Mouse (Mus musculus) MEL (cell line): ENCODE results near the gene Gm3448. TPM values are rescaled to one million over a fixed set of nuclear protein-coding genes. Genes with fewer than 3 reads are reported as not detected.
A peak's percentile ranks its signal among the peaks of the same experiment; 100 is the strongest.

Experiments used
- DNase-seq: peaks from one replicate; pipeline ENCODE4 v3.0.0; 2011; ENCODE audit warnings: low read depth, low spot score
- H3K27ac ChIP-seq: 2 replicates; pipeline ENCODE4 v1.5.1; 2012; ENCODE audit warnings: low read depth, mild to moderate bottlenecking, control low read depth, low read length, moderate library complexity; ENCODE audit not compliant: control insufficient read depth
- H3K27me3 ChIP-seq, 2 experiments: fragments of 150-350 bp in 1 of 2; sonication (generic) in 1 of 2; 2 replicates each; pipeline ENCODE4 v1.6.1; 2012; ENCODE audit warnings: low read length in 2 of 2, mild to moderate bottlenecking in 2 of 2, improper control_type of control experiment in 1 of 2, moderate library complexity in 1 of 2; ENCODE audit not compliant: insufficient read depth in 2 of 2, control insufficient read depth in 1 of 2
- H3K36me3 ChIP-seq, 2 experiments: 2 replicates each; pipeline ENCODE4 v1.6.1; 2012 to 2014; ENCODE audit warnings: low read length in 2 of 2, improper control_type of control experiment in 1 of 2, inconsistent platforms in 1 of 2, mild to moderate bottlenecking in 1 of 2; ENCODE audit not compliant: insufficient read depth in 2 of 2, control insufficient read depth in 1 of 2
- H3K4me1 ChIP-seq, 2 experiments: fragments of 150-350 bp in 1 of 2; sonication (generic) in 1 of 2; 2 replicates each; pipeline ENCODE4 v1.6.1; 2012; ENCODE audit warnings: low read length in 2 of 2, improper control_type of control experiment in 1 of 2, mild to moderate bottlenecking in 1 of 2; ENCODE audit not compliant: insufficient read depth in 2 of 2, control insufficient read depth in 1 of 2
- H3K4me3 ChIP-seq, 2 experiments: fragments of 150-350 bp in 1 of 2; sonication (generic) in 1 of 2; 2 replicates each; pipeline ENCODE4 v1.5.1; 2012; ENCODE audit warnings: low read depth in 2 of 2, low read length in 2 of 2, mild to moderate bottlenecking in 2 of 2, moderate library complexity in 2 of 2, control low read depth in 1 of 2, improper control_type of control experiment in 1 of 2; ENCODE audit not compliant: control insufficient read depth in 1 of 2, insufficient read depth in 1 of 2
- H3K79me2 ChIP-seq: 2 replicates; pipeline ENCODE4 v1.6.1; 2012; ENCODE audit warnings: mild to moderate bottlenecking, low read length, moderate library complexity; ENCODE audit not compliant: control insufficient read depth, poor library complexity, insufficient read depth
- H3K9ac ChIP-seq: 2 replicates; pipeline ENCODE4 v1.6.1; 2012; ENCODE audit warnings: low read depth, mild to moderate bottlenecking, control low read depth, low read length, moderate library complexity; ENCODE audit not compliant: control insufficient read depth, poor library complexity, severe bottlenecking
- H3K9me3 ChIP-seq: fragments of 150-350 bp; sonication (generic); replicated peaks from 2 replicates; pipeline ENCODE4 v1.6.1; 2012; ENCODE audit warnings: mild to moderate bottlenecking, low read length, improper control_type of control experiment, moderate library complexity; ENCODE audit not compliant: insufficient read depth
- BHLHE40 ChIP-seq: IDR thresholded peaks from 2 replicates; pipeline ENCODE4 v1.6.1; 2012; ENCODE audit warnings: low read depth, mild to moderate bottlenecking, inconsistent platforms, low read length, improper control_type of control experiment, borderline replicate concordance
- CHD1 ChIP-seq: IDR thresholded peaks from 2 replicates; pipeline ENCODE4 v1.6.1; 2012; ENCODE audit warnings: low read depth, mild to moderate bottlenecking, inconsistent platforms, low read length, improper control_type of control experiment
- CTCF ChIP-seq, 3 experiments: IDR thresholded peaks in 2 of 3; conservative IDR thresholded peaks in 1 of 3; 2 replicates each; pipeline ENCODE4 v1.5.1; 2011 to 2012; ENCODE audit warnings: low read length in 3 of 3, low read depth in 2 of 3, mild to moderate bottlenecking in 2 of 3, improper control_type of control experiment in 1 of 3, inconsistent platforms in 1 of 3, mixed read lengths in 1 of 3, moderate library complexity in 1 of 3; ENCODE audit not compliant: control insufficient read depth in 1 of 3, insufficient read depth in 1 of 3, poor library complexity in 1 of 3, severe bottlenecking in 1 of 3
- GABPA ChIP-seq: IDR thresholded peaks from 2 replicates; pipeline ENCODE4 v1.6.1; 2012; ENCODE audit warnings: low read depth, mild to moderate bottlenecking, inconsistent platforms, low read length, improper control_type of control experiment, moderate library complexity
- GATA1 ChIP-seq: IDR thresholded peaks from 2 replicates; pipeline ENCODE4 v1.6.1; 2011; ENCODE audit warnings: low read depth, low read length, improper control_type of control experiment
- HCFC1 ChIP-seq: IDR thresholded peaks from 2 replicates; pipeline ENCODE4 v1.6.1; 2012; ENCODE audit warnings: low read depth, mild to moderate bottlenecking, inconsistent platforms, low read length, improper control_type of control experiment, moderate library complexity
- JUND ChIP-seq: IDR thresholded peaks from 2 replicates; pipeline ENCODE4 v1.6.1; 2011; ENCODE audit warnings: low read depth, mild to moderate bottlenecking, improper control_type of control experiment, low read length
- KAT2A ChIP-seq: conservative IDR thresholded peaks from 2 replicates; pipeline ENCODE4 v1.6.1; 2012; ENCODE audit warnings: low read depth, low read length, improper control_type of control experiment, inconsistent platforms
- MAX ChIP-seq: IDR thresholded peaks from 2 replicates; pipeline ENCODE4 v1.6.1; 2011; ENCODE audit warnings: low read length, improper control_type of control experiment
- MAZ ChIP-seq: IDR thresholded peaks from 2 replicates; pipeline ENCODE4 v1.6.1; 2012; ENCODE audit warnings: low read depth, mild to moderate bottlenecking, inconsistent platforms, low read length, improper control_type of control experiment
- MEF2A ChIP-seq: IDR thresholded peaks from 2 replicates; pipeline ENCODE4 v1.6.1; 2014; ENCODE audit warnings: low read depth, mild to moderate bottlenecking, inconsistent platforms, low read length, improper control_type of control experiment; ENCODE audit not compliant: poor library complexity, insufficient replicate concordance, severe bottlenecking; ENCODE audit errors: extremely low read depth
- MXI1 ChIP-seq: IDR thresholded peaks from 2 replicates; pipeline ENCODE4 v1.6.1; 2011; ENCODE audit warnings: mild to moderate bottlenecking, low read depth, low read length, improper control_type of control experiment
- MYC ChIP-seq: IDR thresholded peaks from 2 replicates; pipeline ENCODE4 v1.6.1; 2011; ENCODE audit warnings: low read depth, mild to moderate bottlenecking, low read length, improper control_type of control experiment, moderate library complexity
- NELFE ChIP-seq: IDR thresholded peaks from 2 replicates; pipeline ENCODE4 v1.6.1; 2011; ENCODE audit warnings: low read depth, low read length, improper control_type of control experiment
- POLR2A ChIP-seq, 2 experiments: IDR thresholded peaks; 2 replicates each; pipeline ENCODE4 v1.6.1; 2011 to 2012; ENCODE audit warnings: low read length in 2 of 2, mild to moderate bottlenecking in 2 of 2, control low read depth in 1 of 2, improper control_type of control experiment in 1 of 2, low read depth in 1 of 2, moderate library complexity in 1 of 2; ENCODE audit not compliant: control insufficient read depth in 1 of 2, insufficient read depth in 1 of 2, poor library complexity in 1 of 2
- RAD21 ChIP-seq: IDR thresholded peaks from 2 replicates; pipeline ENCODE4 v1.6.1; 2011; ENCODE audit warnings: mild to moderate bottlenecking, low read depth, low read length, improper control_type of control experiment
- RCOR1 ChIP-seq: IDR thresholded peaks from 2 replicates; pipeline ENCODE4 v1.6.1; 2012; ENCODE audit warnings: low read depth, mild to moderate bottlenecking, inconsistent platforms, low read length, improper control_type of control experiment
- SIN3A ChIP-seq: IDR thresholded peaks from 2 replicates; pipeline ENCODE4 v1.6.1; 2012; ENCODE audit warnings: low read length, improper control_type of control experiment, inconsistent platforms
- SMC3 ChIP-seq: IDR thresholded peaks from 2 replicates; pipeline ENCODE4 v1.6.1; 2011; ENCODE audit warnings: low read depth, low read length, improper control_type of control experiment
- TAL1 ChIP-seq: IDR thresholded peaks from 2 replicates; pipeline ENCODE4 v1.6.1; 2012; ENCODE audit warnings: mild to moderate bottlenecking, inconsistent platforms, low read length, moderate library complexity, mixed read lengths
- TBP ChIP-seq: IDR thresholded peaks from 2 replicates; pipeline ENCODE4 v1.8.0; 2011; ENCODE audit warnings: low read depth, low read length, improper control_type of control experiment
- TCF12 ChIP-seq: IDR thresholded peaks from 2 replicates; pipeline ENCODE4 v1.6.1; 2014; ENCODE audit warnings: low read depth, mild to moderate bottlenecking, inconsistent platforms, low read length, improper control_type of control experiment, moderate library complexity
- UBTF ChIP-seq: IDR thresholded peaks from 2 replicates; pipeline ENCODE4 v1.6.1; 2012; ENCODE audit warnings: low read depth, mild to moderate bottlenecking, inconsistent platforms, low read length, improper control_type of control experiment, moderate library complexity, borderline replicate concordance; ENCODE audit not compliant: insufficient read depth
- USF1 ChIP-seq: IDR thresholded peaks from 2 replicates; pipeline ENCODE4 v1.6.1; 2014; ENCODE audit warnings: low read depth, mild to moderate bottlenecking, inconsistent platforms, low read length, improper control_type of control experiment, moderate library complexity
- ZKSCAN1 ChIP-seq: IDR thresholded peaks from 2 replicates; pipeline ENCODE4 v1.6.1; 2012; ENCODE audit warnings: low read depth, mild to moderate bottlenecking, inconsistent platforms, low read length, improper control_type of control experiment, moderate library complexity
- ZNF384 ChIP-seq: IDR thresholded peaks from 2 replicates; pipeline ENCODE4 v1.6.1; 2012; ENCODE audit warnings: low read depth, mild to moderate bottlenecking, inconsistent platforms, low read length, improper control_type of control experiment
- polyA plus RNA-seq, 2 experiments: library from polyadenylated mRNA; stranded (reverse) in 1 of 2; unstranded in 1 of 2; fragments of >175 nt in 1 of 2; fragments of >200 nt in 1 of 2; gene quantifications; 2 replicates each; pipeline versions ENCODE4 v1.2.1 to v1.2.4; 2012; ENCODE audit warnings: low replicate concordance in 2 of 2, low read depth in 1 of 2; ENCODE audit not compliant: insufficient read length in 2 of 2, insufficient read depth in 1 of 2, missing spikeins in 1 of 2
- total RNA-seq: library from RNA; depleted of rRNA; stranded (reverse); fragments of 300-350 nt; gene quantifications from 2 replicates; pipeline ENCODE4 v1.2.3, GENCODE M21; 2012

Gm3448 gene
- total and polyA plus RNA-seq, 3 experiments, result 1.8 to 8.1 TPM; not detected in 1

DNA sequence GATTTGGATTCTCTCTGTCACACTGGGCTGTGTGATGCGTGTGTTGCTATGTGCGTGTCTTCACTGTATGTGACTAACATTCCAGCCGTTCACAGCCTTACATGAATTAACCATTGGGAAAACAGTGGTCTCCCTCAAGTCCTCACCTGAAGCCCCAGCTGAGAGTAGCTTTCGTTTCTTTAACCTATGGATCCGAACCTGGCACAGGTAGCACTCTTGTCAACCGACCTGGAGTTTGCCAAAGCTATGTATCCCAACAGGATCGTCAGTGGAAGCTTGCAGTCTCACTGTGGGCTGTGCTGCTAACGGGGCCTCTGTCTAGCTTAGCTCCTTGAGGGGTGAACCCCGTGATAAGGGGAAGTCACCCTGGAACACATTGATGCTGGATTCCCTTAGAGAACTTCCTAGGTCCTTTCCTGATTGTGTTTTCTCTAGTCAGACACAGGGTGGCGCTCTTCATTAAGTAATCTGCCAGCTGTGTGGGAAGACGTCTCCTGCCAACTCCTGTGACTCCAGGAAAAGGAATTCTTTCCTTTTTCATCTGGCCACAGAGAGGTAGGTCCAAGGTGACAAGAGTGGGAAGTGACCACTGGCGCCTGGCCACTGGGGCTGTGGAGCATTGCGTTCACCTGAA, 24.2 kb upstream of the Gm3448 start (continued):
- TF ChIP-seq USF1 (no peak), POLR2A (IDR thresholded peaks at IDR 0.05; ENCODE audit: control insufficient read depth in 1 of 2, insufficient read depth in 1 of 2, low read depth in 1 of 2, low read length in 2 of 2, poor library complexity in 1 of 2) (no peak), BHLHE40 (no peak), KAT2A (no peak), GATA1 (no peak), ZNF384 (no peak), CTCF (IDR thresholded peaks at IDR 0.05 in 2 of 3, conservative IDR thresholded peaks at IDR 0.05 in 1 of 3; ENCODE audit: control insufficient read depth in 1 of 3, insufficient read depth in 1 of 3, low read depth in 2 of 3, low read length in 3 of 3, poor library complexity in 1 of 3, severe bottlenecking in 1 of 3) (peak; percentile 53 to 90 (median 57)), TCF12 (no peak), ZKSCAN1 (no peak), MEF2A (no peak), RCOR1 (no peak), NELFE (no peak), SIN3A (no peak), MAX (no peak), GABPA (no peak), CHD1 (no peak)

DNA sequence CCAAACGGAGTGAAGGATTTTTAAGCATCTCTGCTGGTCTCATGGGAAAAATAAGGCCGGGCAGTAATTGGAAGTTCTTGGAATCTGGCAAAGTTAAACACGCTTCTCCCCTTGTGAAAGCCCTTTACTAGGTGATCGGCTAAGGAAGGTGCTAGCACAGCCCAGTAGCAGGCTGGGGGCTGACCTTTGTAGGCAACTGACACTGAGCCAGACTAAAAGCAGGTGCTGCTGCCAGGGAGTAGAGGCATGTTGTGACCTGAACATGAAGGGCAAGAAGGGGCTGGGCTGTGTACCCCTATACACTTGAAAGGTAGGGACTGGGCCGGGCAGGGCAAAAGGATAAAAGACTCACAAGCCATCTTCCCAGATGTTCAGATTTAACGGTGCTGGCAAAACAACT, 19.0 kb upstream of the Gm3448 start:
- Histone ChIP-seq H3K4me3 (no peak overlapping the region), H3K36me3 (peaks cover 0 to 5% of the 10 kb centered on the region in 2 experiments; a peak in 2 of 4 replicates), H3K9me3 (no peaks in the 10 kb centered on the region), H3K4me1 (no peaks in the 10 kb centered on the region), H3K27me3 (no peaks in the 10 kb centered on the region), H3K79me2 (no peaks in the 10 kb centered on the region), H3K9ac (no peak overlapping the region), H3K27ac (no peak overlapping the region)
- no peak for TF ChIP-seq CHD1
- no peak for TF ChIP-seq TBP
- TF ChIP-seq RAD21, result no peak
- no peak for TF ChIP-seq GABPA
- TF ChIP-seq SIN3A, result no peak
- no peak for TF ChIP-seq POLR2A (IDR thresholded peaks at IDR 0.05; ENCODE audit: control insufficient read depth in 1 of 2, insufficient read depth in 1 of 2, low read depth in 1 of 2, low read length in 2 of 2, poor library complexity in 1 of 2)
- TF ChIP-seq TAL1, result no peak
- no peak for TF ChIP-seq UBTF
- TF ChIP-seq JUND, result no peak
- TF ChIP-seq CTCF (IDR thresholded peaks at IDR 0.05 in 2 of 3, conservative IDR thresholded peaks at IDR 0.05 in 1 of 3; ENCODE audit: control insufficient read depth in 1 of 3, insufficient read depth in 1 of 3, low read depth in 2 of 3, low read length in 3 of 3, poor library complexity in 1 of 3, severe bottlenecking in 1 of 3), result no peak
- no peak for TF ChIP-seq MXI1
- TF ChIP-seq SMC3, result no peak
- TF ChIP-seq MYC, result no peak
- TF ChIP-seq HCFC1, result no peak
- TF ChIP-seq MAZ, result no peak
- DNase-seq, result no peak
